Mouse (Mus musculus) G1E (cell line): ENCODE results near the gene Ace3.

Source experiments
- CTCF ChIP-seq: IDR thresholded peaks from 2 replicates; pipeline ENCODE4 v1.5.1; 2012; ENCODE audit warnings: low read depth, low read length, inconsistent platforms, mixed read lengths
- GATA1 ChIP-seq: IDR thresholded peaks from 2 replicates; pipeline ENCODE4 v1.6.1; 2012; ENCODE audit warnings: borderline replicate concordance, low read length, inconsistent platforms, mixed read lengths
- GATA2 ChIP-seq: IDR thresholded peaks from 2 replicates; pipeline ENCODE4 v1.6.1; 2012; ENCODE audit warnings: low read depth, low read length, inconsistent platforms, borderline replicate concordance
- POLR2AphosphoS5 ChIP-seq: IDR thresholded peaks from 2 replicates; pipeline ENCODE4 v1.6.1; 2012; ENCODE audit warnings: low read depth, low read length, inconsistent platforms; ENCODE audit not compliant: insufficient replicate concordance
- TAL1 ChIP-seq: conservative IDR thresholded peaks from 2 replicates; pipeline ENCODE4 v1.6.1; 2012; ENCODE audit warnings: low read depth, low read length, inconsistent platforms, mixed read lengths

DNA sequence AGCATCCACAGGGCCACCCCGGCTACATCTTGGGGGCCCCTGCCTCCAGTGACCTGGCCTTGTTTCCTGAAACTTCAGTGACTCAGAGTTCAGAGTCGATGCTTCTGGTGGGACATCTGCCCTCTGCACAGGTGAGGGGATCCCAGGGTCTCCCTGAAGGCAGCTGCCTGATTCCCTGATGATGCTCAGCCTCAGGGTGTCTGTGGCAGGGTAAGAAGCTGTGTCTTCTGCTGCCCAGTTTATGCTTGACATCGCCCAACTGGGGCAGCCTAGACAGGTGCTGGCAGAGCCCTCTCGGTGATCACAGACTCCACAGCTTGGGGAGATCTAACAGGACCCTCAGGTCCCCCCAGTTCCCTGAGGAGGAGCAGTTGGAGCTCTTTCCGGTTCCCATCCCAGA is 33.1 kb downstream of the Ace3 start:
- TF ChIP-seq CTCF: no peak
- TF ChIP-seq GATA2: no peak
- no peak for TF ChIP-seq GATA1
- TF ChIP-seq TAL1: no peak
- no peak for TF ChIP-seq POLR2AphosphoS5
